Mouse (Mus musculus) stomach, embryonic 15.5 days (tissue): ENCODE measurements at regions not wholly inside any gene's neighbourhood (a gene's known extent, or its start where the extent isn't known, plus 50 kb on each side); places are given as distances from the start of the nearest gene placed in this dataset.

ENCODE experiments used
- ATAC-seq: fragments of 200-750 bp; cut with Nextera tagmentation; 2 replicates; pipeline ENCODE4 v1.8.0; 2017; ENCODE audit warnings: low read depth, moderate number of reproducible peaks, moderate TSS enrichment; ENCODE audit not compliant: insufficient read depth, low FRiP score
- H3K27ac ChIP-seq: fragments of 300-500 bp; sonication (generic); 2 replicates; pipeline ENCODE4 v1.5.1; 2015; ENCODE audit warnings: mild to moderate bottlenecking, inconsistent platforms
- H3K27me3 ChIP-seq: fragments of 300-500 bp; sonication (generic); replicated peaks from 2 replicates; pipeline ENCODE4 v1.6.1; 2015; ENCODE audit warnings: inconsistent platforms
- H3K36me3 ChIP-seq: fragments of 300-500 bp; sonication (generic); 2 replicates; pipeline ENCODE4 v1.6.1; 2015; ENCODE audit warnings: inconsistent platforms
- H3K4me1 ChIP-seq: fragments of 300-500 bp; sonication (generic); 2 replicates; pipeline ENCODE4 v1.6.1; 2015; ENCODE audit warnings: inconsistent platforms
- H3K4me2 ChIP-seq: fragments of 300-500 bp; sonication (generic); 2 replicates; pipeline ENCODE4 v1.6.1; 2015; ENCODE audit warnings: mild to moderate bottlenecking, inconsistent platforms
- H3K4me3 ChIP-seq: fragments of 300-500 bp; sonication (generic); replicated peaks from 2 replicates; pipeline ENCODE4 v1.5.1; 2015; ENCODE audit warnings: inconsistent platforms
- H3K9ac ChIP-seq: fragments of 300-500 bp; sonication (generic); 2 replicates; pipeline ENCODE4 v1.6.1; 2015; ENCODE audit warnings: inconsistent platforms
- H3K9me3 ChIP-seq: fragments of 300-500 bp; sonication (generic); 2 replicates; pipeline ENCODE4 v1.6.1; 2016; ENCODE audit warnings: inconsistent platforms
- WGBS: fragments of 180-500 bp; shearing (Covaris S2); methylation state at CpG from one replicate; pipeline ENCODE4 v1.1.7; 2015; 5-methylcytosine and 5-hydroxymethylcytosine counted together

DNA sequence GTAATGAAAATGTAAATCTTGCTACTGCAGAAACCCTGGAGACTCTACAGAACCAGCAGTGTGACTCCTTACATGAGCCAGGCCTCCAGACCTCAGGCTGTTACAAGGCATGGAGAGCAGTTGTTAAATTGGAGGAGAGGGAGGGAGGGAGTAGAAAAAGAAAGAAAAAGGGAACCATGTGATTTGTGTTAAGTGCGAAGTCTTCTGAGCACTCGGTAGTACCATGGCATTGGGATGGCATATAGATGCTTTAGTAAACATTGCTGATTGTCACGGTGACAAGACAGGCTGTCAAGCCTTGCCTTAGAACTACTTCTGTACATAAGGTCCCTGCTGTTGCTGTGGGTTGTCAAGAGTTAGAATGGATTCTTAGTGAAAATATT, 189.6 kb upstream of the Dph6 start:
- H3K9ac ChIP-seq = no peak overlapping the region
- H3K4me1 ChIP-seq = no peaks in the 10 kb centered on the region
- ATAC-seq = no peak
- no peak overlapping the region for H3K4me2 ChIP-seq
- 78% methylated on average over 3 of the region's 3 CpGs for WGBS
- H3K27me3 ChIP-seq = no peaks in the 10 kb centered on the region
- H3K36me3 ChIP-seq = no peaks in the 10 kb centered on the region
- no peak overlapping the region for H3K4me3 ChIP-seq
- no peaks in the 10 kb centered on the region for H3K9me3 ChIP-seq
- H3K27ac ChIP-seq = no peak overlapping the region

DNA sequence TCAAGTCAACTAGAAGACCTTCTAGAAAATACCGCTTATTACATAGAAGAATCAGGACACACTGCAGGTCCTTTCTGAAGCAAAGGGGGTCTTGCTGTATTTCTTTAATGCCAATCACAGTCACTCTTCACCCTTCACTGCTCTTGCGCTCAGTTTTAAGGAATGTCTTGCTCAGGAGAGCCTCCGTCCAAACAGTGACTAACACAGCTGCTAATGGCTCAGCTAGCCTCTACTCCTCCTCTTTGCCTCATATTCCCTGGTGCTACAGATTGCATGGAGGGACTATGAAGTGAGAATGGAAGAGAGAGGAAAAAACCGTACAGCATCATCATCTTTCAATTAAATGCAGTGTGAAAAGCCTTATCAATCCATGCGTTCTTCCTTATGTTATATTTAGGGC, 193.7 kb upstream of the Dph6 start:
- no peaks in the 10 kb centered on the region for H3K9me3 ChIP-seq
- H3K36me3 ChIP-seq = no peaks in the 10 kb centered on the region
- 78% methylated on average over 5 of the region's 5 CpGs for WGBS
- no peaks in the 10 kb centered on the region for H3K4me1 ChIP-seq
- no peak overlapping the region for H3K9ac ChIP-seq
- no peak overlapping the region for H3K27ac ChIP-seq
- ATAC-seq = no peak
- no peaks in the 10 kb centered on the region for H3K27me3 ChIP-seq
- H3K4me2 ChIP-seq = no peak overlapping the region
- H3K4me3 ChIP-seq = no peak overlapping the region

DNA sequence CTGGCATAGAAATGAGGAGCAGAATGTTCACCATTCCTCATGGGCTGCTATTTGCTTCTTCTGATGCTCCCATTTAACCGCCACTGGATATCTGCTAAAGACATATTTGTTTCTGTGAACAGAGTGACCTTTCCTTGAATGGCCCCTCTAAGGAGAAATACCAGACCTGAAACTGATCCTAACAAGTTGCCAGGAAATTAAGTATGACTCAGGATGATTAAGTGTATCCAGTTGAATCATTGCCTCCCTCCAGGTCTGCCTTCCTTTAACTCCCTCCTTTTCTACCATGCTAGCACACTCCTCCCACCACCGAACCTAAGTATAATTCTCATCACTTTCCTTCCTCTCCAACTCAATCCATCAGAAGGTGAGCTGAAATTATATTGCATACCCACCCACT, 194.2 kb upstream of the Dph6 start:
- Histone ChIP-seq H3K4me3 (no peak overlapping the region), H3K27ac (no peak overlapping the region), H3K4me2 (no peak overlapping the region), H3K4me1 (no peaks in the 10 kb centered on the region), H3K36me3 (no peaks in the 10 kb centered on the region), H3K27me3 (no peaks in the 10 kb centered on the region), H3K9me3 (no peaks in the 10 kb centered on the region), H3K9ac (no peak overlapping the region)
- 59% methylated on average over 2 of the region's 2 CpGs for WGBS
- no peak for ATAC-seq

DNA sequence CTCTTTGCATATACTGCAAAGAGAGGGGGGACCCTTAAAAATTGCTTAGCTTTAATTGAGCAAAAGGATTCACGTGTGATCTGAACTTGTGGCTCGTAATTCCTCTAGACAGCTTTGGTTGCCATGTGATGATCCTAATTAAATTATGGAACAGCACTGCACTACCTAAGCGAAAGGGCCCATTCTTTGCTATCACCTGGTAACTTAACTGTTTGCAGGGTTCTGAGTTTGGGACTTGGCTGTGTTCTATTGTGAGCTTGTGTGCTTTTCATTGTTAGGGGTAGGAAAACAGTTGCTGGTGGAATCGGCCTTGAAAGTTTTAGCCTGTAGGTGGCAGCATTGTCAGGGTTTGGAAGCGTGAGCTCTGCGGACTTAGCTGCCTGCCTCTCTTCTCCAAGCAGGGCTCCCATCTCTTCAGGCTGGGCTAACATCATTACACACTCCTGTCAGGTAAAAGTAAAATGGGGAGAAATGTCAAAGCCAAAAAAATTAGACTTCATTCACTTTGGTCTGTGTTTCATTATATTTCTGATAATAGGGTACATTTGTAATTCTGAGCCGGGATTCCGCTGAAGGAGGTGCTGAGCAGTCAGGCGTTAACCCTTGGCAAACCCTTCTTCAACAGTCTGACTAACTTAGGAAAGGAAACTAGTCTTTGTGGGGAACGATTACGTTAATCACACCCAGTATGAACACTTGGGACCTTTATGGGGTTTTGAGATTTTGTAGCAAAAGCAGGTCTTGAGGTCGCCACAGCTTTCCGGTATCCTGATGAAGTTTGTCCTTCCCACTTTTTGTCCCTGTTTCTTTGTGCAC, 199.2 kb upstream of the Dph6 start:
- H3K27me3 ChIP-seq = no peaks in the 10 kb centered on the region
- H3K9me3 ChIP-seq = no peaks in the 10 kb centered on the region
- no peak overlapping the region for H3K27ac ChIP-seq
- WGBS = 42% methylated on average over 13 of the region's 13 CpGs
- no peak; the same call in 1 of the 2 replicates for ATAC-seq
- no peaks in the 10 kb centered on the region for H3K36me3 ChIP-seq
- no peaks in the 10 kb centered on the region; the same call in 1 of the 2 replicates for H3K4me1 ChIP-seq
- H3K4me2 ChIP-seq = no peak overlapping the region
- H3K9ac ChIP-seq = no peak overlapping the region
- no peak overlapping the region for H3K4me3 ChIP-seq

DNA sequence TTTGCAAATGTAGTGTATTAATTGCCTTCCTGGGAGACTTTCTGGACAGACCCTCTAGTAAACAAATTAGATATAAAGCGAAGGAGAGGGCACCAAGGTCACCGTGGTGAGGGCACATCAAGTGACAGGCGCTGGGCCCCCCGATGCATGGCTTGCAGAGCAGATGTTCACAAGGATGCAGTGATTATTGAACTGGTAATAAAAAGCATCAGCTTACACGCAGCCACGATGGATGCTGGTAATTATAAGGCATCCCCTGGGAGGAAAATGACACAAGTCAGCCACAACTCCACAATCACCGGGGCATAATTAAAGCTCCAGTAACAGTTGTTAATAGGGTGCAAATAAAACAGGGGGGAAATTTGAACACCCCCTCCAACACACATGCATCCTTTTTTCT, 217.5 kb upstream of the Dph6 start:
- no peak overlapping the region for H3K4me3 ChIP-seq
- no peak for ATAC-seq

DNA sequence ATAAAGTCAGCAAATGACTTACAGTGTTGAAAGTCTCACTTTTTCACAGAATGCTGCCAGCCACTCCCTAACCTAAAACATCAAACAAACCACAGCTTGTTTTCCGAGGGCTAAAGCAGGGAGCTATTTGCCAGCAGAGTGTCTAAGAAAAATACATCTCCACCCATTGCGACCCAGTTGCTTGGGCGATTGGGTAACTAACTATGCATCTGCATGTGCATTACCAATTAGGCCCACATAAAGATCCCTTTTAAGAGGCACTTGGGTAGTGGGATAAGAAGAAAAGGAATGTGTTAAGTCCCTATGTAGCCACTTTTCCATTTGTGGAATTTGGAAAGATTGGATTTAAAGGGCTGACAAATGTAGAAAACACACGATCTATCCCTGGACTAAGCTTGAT, 218.3 kb upstream of the Dph6 start:
- Histone ChIP-seq H3K4me2 (no peak overlapping the region), H3K4me3 (no peak overlapping the region), H3K27ac (no peak overlapping the region), H3K9me3 (no peaks in the 10 kb centered on the region), H3K27me3 (no peaks in the 10 kb centered on the region), H3K4me1 (no peaks in the 10 kb centered on the region), H3K36me3 (no peaks in the 10 kb centered on the region), H3K9ac (no peak overlapping the region)
- WGBS = 64% methylated on average over 4 of the region's 4 CpGs
- no peak for ATAC-seq

More for the DNA sequence above, 217.5 kb upstream of the Dph6 start:
- Histone ChIP-seq H3K36me3 (no peaks in the 10 kb centered on the region), H3K27me3 (no peaks in the 10 kb centered on the region), H3K9me3 (no peaks in the 10 kb centered on the region), H3K4me2 (no peak overlapping the region), H3K27ac (no peak overlapping the region), H3K4me1 (no peaks in the 10 kb centered on the region), H3K9ac (no peak overlapping the region)
- 40% methylated on average over 7 of the region's 7 CpGs for WGBS

DNA sequence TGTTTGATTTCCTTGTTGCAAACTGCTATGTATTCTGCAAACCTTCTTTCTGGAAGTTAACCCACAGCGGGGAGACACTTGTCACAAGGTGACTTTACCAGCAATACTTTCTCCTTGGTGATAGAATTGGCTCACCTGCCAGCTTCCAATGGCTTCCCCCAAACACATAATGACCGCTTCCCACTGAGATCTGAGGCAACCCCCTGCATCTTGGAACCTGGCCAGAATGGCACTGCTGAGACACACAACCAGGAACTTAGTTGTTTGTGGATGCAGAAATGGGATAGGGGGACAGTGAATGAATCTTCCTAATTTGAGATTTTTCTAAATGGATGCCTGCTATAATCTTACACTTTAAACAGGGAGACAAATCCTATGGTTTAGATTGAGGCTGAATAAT, 224.3 kb upstream of the Dph6 start:
- Histone ChIP-seq H3K36me3 (no peaks in the 10 kb centered on the region), H3K27me3 (no peaks in the 10 kb centered on the region), H3K27ac (no peak overlapping the region), H3K9me3 (no peaks in the 10 kb centered on the region), H3K4me1 (no peaks in the 10 kb centered on the region), H3K4me2 (no peak overlapping the region), H3K4me3 (no peak overlapping the region), H3K9ac (no peak overlapping the region)
- no peak for ATAC-seq
- WGBS = 73% methylated on average over 2 of the region's 2 CpGs

DNA sequence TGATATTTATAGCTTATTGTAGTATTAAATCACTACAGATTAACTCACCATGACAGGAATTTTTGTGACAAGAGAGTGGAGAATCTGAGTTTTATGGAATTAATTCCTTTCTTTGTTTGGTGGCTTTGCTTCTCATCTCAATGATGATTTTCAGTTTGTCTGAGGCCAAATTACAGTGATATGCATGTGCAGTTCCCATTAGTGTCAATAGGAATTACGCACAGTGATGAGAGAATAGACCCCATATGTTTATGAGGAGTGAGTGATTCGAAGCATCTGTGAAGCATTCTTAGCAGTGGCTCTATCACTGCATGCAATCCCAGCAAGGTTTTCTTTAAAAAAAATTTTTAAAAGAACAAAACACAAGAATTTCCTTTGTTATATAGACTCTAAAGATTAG, 225.0 kb upstream of the Dph6 start:
- H3K4me2 ChIP-seq = no peak overlapping the region
- ATAC-seq = no peak
- no peaks in the 10 kb centered on the region for H3K4me1 ChIP-seq
- WGBS = 72% methylated on average over 2 of the region's 2 CpGs
- no peak overlapping the region for H3K27ac ChIP-seq
- no peak overlapping the region for H3K4me3 ChIP-seq
- H3K36me3 ChIP-seq = no peaks in the 10 kb centered on the region
- no peaks in the 10 kb centered on the region for H3K9me3 ChIP-seq
- H3K9ac ChIP-seq = no peak overlapping the region
- no peaks in the 10 kb centered on the region for H3K27me3 ChIP-seq

DNA sequence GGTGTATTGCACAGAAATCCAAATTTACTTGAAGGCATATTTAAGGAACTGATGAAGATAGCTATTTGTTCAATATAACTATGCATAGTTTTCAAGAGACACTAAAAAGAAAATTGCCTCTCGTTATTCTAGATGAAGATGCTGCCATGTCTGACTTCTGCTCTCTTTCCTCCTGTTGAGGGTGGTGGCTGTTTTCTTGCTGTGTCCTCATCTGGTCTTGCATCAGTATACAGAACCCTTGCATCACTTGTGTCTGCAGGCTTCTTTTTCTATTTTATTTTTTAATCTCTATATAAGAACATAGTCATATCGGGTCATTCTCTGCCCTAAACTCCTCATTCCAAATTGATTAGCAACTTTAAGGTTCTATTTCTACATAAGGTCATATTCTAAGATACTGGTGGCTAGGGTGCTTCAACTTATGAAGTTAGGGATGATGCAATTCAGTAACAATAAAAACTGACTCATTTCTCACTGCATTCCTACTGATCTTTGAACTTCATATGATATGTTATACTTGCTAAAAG, 231.0 kb upstream of the Dph6 start:
- H3K27ac ChIP-seq = no peak overlapping the region
- H3K36me3 ChIP-seq = no peaks in the 10 kb centered on the region
- no peaks in the 10 kb centered on the region for H3K9me3 ChIP-seq
- H3K4me3 ChIP-seq = no peak overlapping the region
- WGBS = 89% methylated on average over 2 of the region's 2 CpGs
- no peak overlapping the region for H3K4me2 ChIP-seq
- no peaks in the 10 kb centered on the region for H3K4me1 ChIP-seq
- ATAC-seq = no peak
- no peaks in the 10 kb centered on the region for H3K27me3 ChIP-seq
- H3K9ac ChIP-seq = no peak overlapping the region

DNA sequence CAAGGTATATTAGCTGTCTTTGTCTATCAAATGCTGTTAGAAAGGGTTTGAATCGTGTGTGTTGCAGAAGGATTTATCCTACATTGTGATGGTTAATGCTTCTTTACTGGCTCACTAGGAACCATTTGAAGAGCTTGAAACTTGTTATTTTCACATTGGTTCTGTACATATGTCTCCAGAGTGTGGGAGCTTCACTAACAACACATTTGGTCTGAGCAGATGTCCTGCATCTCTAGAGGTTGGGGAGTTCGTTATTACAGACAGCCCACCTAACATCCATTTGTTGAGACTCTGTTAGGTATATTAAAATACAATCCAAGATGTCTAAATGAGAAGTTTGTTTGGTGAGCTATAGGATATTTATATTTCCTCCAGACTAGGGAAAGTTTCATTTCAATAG, 244.0 kb upstream of the Dph6 start:
- no peaks in the 10 kb centered on the region for H3K9me3 ChIP-seq

DNA sequence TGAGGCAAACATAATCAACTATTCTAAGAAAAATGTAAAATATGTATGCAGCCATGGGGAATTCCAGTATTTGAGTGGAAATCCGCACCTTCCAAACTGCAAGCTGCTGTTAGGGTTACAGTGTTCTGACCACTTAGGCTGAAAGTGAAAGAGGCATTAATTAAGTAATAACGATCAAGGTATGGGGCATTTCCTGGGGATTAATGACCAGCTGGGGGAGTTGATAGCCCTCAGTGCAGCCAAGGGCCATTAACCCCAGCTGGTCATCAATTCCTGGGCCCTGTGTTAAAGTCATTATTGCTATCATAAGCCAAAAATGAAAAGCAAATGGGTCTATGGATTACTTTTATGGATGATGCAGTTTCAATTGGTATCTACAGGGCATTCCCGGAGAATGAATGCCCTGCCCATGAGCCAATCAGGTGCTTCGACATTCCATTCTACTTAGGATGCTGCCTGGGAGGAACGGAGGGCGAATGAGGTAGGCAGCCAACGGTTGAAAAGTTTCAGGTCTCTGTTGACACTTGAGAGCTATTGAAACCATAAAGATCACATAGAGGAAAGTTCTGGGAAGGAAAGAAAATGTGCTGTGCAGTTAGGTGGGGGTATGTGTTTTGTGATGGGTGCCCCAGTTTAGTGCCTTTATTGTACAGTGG, 257.2 kb upstream of the Dph6 start:
- no peak overlapping the region for H3K27ac ChIP-seq
- no peak overlapping the region for H3K4me2 ChIP-seq
- H3K9ac ChIP-seq = no peak overlapping the region
- no peaks in the 10 kb centered on the region for H3K4me1 ChIP-seq
- H3K36me3 ChIP-seq = no peaks in the 10 kb centered on the region
- WGBS = 60% methylated on average over 7 of the region's 7 CpGs
- no peaks in the 10 kb centered on the region for H3K9me3 ChIP-seq
- no peak for ATAC-seq
- no peaks in the 10 kb centered on the region for H3K27me3 ChIP-seq
- no peak overlapping the region for H3K4me3 ChIP-seq

More for the DNA sequence above, 244.0 kb upstream of the Dph6 start:
- Histone ChIP-seq H3K9ac (no peak overlapping the region), H3K27ac (no peak overlapping the region), H3K4me1 (no peaks in the 10 kb centered on the region), H3K4me3 (no peak overlapping the region), H3K27me3 (no peaks in the 10 kb centered on the region), H3K4me2 (no peak overlapping the region), H3K36me3 (no peaks in the 10 kb centered on the region)
- 70% methylated on average over 2 of the region's 2 CpGs for WGBS
- no peak for ATAC-seq

DNA sequence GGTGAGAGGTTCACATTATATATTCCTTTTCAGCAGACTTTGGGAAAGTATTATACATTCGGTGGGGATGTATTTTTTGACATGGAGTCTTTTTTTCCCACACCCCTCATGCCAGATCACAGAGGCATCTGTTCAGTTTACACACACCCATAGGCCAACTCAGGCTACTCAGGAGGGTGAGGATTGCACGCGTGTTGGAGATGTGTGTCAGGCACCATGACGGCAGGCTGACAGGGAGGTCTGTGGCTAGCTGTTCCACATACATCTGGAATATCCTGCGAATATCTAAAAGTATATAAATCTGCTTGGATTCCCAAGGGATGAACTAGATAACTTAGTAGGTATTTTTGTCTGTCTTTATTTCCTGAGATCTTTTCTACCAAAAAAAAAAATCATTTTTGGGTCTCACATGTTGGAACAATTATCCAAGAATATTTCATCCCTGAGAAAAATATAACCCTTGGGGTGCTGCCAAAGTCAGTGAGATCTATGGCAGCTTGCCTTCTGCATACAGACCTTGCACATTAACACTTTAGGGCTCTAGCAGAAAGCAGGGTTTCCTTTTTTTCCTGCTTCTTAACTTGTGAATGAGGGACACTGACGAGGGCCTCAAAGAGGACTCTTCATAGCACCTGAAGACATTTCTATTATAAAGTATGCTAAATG, 260.4 kb upstream of the Dph6 start:
- Histone ChIP-seq H3K36me3 (no peaks in the 10 kb centered on the region), H3K27ac (no peak overlapping the region), H3K9me3 (no peaks in the 10 kb centered on the region), H3K4me2 (no peak overlapping the region), H3K27me3 (no peaks in the 10 kb centered on the region), H3K4me1 (no peaks in the 10 kb centered on the region), H3K9ac (no peak overlapping the region), H3K4me3 (no peak overlapping the region)
- no peak for ATAC-seq
- WGBS = 73% methylated on average over 6 of the region's 6 CpGs
